ENCODE assay signal across 8 mouse cellular contexts in the genomic region with DNA sequence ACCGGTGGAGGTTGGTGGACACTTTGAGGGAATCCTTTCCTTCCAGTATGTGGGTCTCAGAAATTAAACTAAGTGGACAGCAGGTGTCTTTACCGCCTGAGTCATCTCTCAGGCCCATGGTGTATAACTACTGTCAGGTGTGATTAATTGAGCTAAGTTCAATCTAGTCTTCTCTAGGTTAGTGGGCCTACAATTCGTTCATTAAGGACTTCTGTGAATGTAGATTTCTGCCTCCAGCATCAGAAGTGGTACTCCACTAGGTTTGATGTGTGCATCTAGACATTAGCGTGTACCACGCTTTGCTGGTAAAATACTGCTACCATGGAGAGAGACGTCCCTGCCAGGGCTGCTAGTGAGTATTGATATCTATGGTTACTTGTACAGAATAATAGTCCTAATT. TPM values are rescaled to one million over a fixed set of nuclear protein-coding genes. Genes with fewer than 3 reads are reported as not detected.
DNase-seq lines count a peak whose midpoint lies in the region; ATAC-seq and TF ChIP-seq lines count a peak whose summit lies in the region.

No protein-coding gene starts in this region.

- peak overlapping the region; percentile 85 for H3K4me3 ChIP-seq in layer of hippocampus, adult 2 months
- H3K4me3 ChIP-seq in intestine, embryonic 14.5 days (ENCODE audit: low read depth, low read length), result peak overlapping the region; percentile 69
- peak overlapping the region; percentile 58 for H3K4me3 ChIP-seq in myocyte

- H3K4me1 ChIP-seq in intestine, embryonic 14.5 days (replicated peaks; ENCODE audit: control insufficient read depth, insufficient read depth, low read length), result peaks cover 6% of the 10 kb centered on the region

- peaks cover 21% of the 10 kb centered on the region for H3K36me3 ChIP-seq in intestine, embryonic 14.5 days (ENCODE audit: control insufficient read depth, insufficient read depth, low read length)
- H3K36me3 ChIP-seq in myocyte (ENCODE audit: control insufficient read depth, insufficient read depth), result peaks cover 19% of the 10 kb centered on the region

- no peak overlapping the region for H3K27ac ChIP-seq in layer of hippocampus, adult 2 months
- H3K27ac ChIP-seq in intestine, embryonic 14.5 days (ENCODE audit: low read depth), result no peak overlapping the region

- H3ac ChIP-seq in myocyte (ENCODE audit: control insufficient read depth, insufficient read length), result peak overlapping the region; percentile 54

- TF ChIP-seq POLR2A in myocyte (IDR thresholded peaks at IDR 0.05; ENCODE audit: insufficient read length, low read depth), result no peak

- no peak for ATAC-seq in intestine, embryonic 14.5 days (replicated peaks; ENCODE audit: low FRiP score, low TSS enrichment, low read depth)

- H3K9ac ChIP-seq in intestine, embryonic 14.5 days (ENCODE audit: low read length), result peak overlapping the region; percentile 65

- H3K4me2 ChIP-seq in intestine, embryonic 14.5 days (ENCODE audit: low read length), result peak overlapping the region; percentile 64
- H3K4me2 ChIP-seq in myocyte (ENCODE audit: low read depth), result peak overlapping the region; percentile 69

- 51% methylated on average over 6 of the region's 6 CpGs for WGBS in intestine, embryonic 14.5 days

- H3K9me3 ChIP-seq in intestine, embryonic 14.5 days (ENCODE audit: control insufficient read depth, low read length), result no peaks in the 10 kb centered on the region

- no peak for TF ChIP-seq CTCF in layer of hippocampus, adult 2 months (conservative IDR thresholded peaks at IDR 0.05)

- peaks cover 36% of the 10 kb centered on the region for H3K79me2 ChIP-seq in myocyte (ENCODE audit: control insufficient read depth, insufficient read depth)

- no peak for DNase-seq in layer of hippocampus, adult 2 months (ENCODE audit: low spot score in 2 of 2)
- DNase-seq in layer of hippocampus, adult 8-10 months (ENCODE audit: low spot score in 2 of 2), result no peak
- peak; percentile 5 for DNase-seq in c-Kit-negative CD71-positive TER-119-positive erythroid progenitor cells, embryonic 14.5 days (ENCODE audit: low read depth, low spot score)
- DNase-seq in intestine, embryonic 14.5 days (ENCODE audit: low spot score), result no peak
- DNase-seq in layer of hippocampus, postnatal 10 days (ENCODE audit: low spot score in 2 of 2), result no peak
- no peak for DNase-seq in cerebellum, postnatal 4 days (ENCODE audit: low spot score in 2 of 2)
- no peak for DNase-seq in kidney, adult 9 months

- H3K27me3 ChIP-seq in intestine, embryonic 14.5 days (replicated peaks; ENCODE audit: control insufficient read depth, insufficient read depth, low read length), result no peaks in the 10 kb centered on the region
- no peaks in the 10 kb centered on the region for H3K27me3 ChIP-seq in myocyte (ENCODE audit: control insufficient read depth, insufficient read depth, insufficient read length)

TF ChIP-seq in myocyte, 11 proteins besides CTCF, POLR2A, EP300 and RAD21:
- TF ChIP-seq MYOG (IDR thresholded peaks at IDR 0.05; ENCODE audit: control insufficient read depth in 1 of 3, insufficient read depth in 1 of 3, insufficient read length in 2 of 3, low read depth in 2 of 3), result no peak
- no peak for TF ChIP-seq USF1 (IDR thresholded peaks at IDR 0.05; ENCODE audit: low read depth)
- no peak for TF ChIP-seq REST (IDR thresholded peaks at IDR 0.05; ENCODE audit: insufficient read depth, insufficient read length)
- TF ChIP-seq MAX (IDR thresholded peaks at IDR 0.05; ENCODE audit: low read depth), result no peak
- TF ChIP-seq CEBPB (IDR thresholded peaks at IDR 0.05; ENCODE audit: insufficient read depth, poor library complexity, severe bottlenecking), result no peak

RNA-seq across cellular contexts. Expression of a gene that starts 1.0 kb away (rescaled TPM):
- total RNA-seq in layer of hippocampus, adult 2 months (2021), result 10 to 100 TPM; 13.8 to 17.2 TPM
- 10 to 100 TPM; 14.8 to 17.6 (median 15.7) TPM for total RNA-seq in layer of hippocampus, adult 8-10 months (2022)
- 32.9 and 38.3 TPM in 2 replicates for polyA plus RNA-seq in intestine, embryonic 14.5 days (2014; fragmentation: Nextera tagmentation; extraction: Ambion mirVana)
- polyA plus RNA-seq in myocyte (2012; fragmentation: generic; extraction: Trizol), result 20.8 TPM
- total RNA-seq in layer of hippocampus, postnatal 10 days (2021), result 10 to 100 TPM; 10.5 to 12.6 TPM
